Mouse (Mus musculus) kidney, adult 2 months (tissue): ENCODE measurements around the gene Eif2ak4. TPM values are rescaled to one million over a fixed set of nuclear protein-coding genes. Genes with fewer than 3 reads are reported as not detected.

Source experiments
- DNase-seq: peaks from one replicate; pipeline ENCODE4 v3.0.0; 2021
- H3K27ac ChIP-seq: fragments of 200-500 bp; 2 replicates; pipeline ENCODE4 v1.5.1; 2012; ENCODE audit warnings: low read depth, low read length, control low read depth, inconsistent platforms; ENCODE audit not compliant: insufficient read depth
- H3K27me3 ChIP-seq: fragments of 200-500 bp; replicated peaks from 2 replicates; pipeline ENCODE4 v1.6.1; 2012; ENCODE audit warnings: mild to moderate bottlenecking, moderate library complexity, low read length, inconsistent platforms; ENCODE audit not compliant: control insufficient read depth, insufficient read depth
- H3K36me3 ChIP-seq: fragments of 200-500 bp; 2 replicates; pipeline ENCODE4 v1.6.1; 2012; ENCODE audit warnings: mild to moderate bottlenecking, moderate library complexity, low read length, inconsistent platforms; ENCODE audit not compliant: control insufficient read depth, insufficient read depth
- H3K4me1 ChIP-seq: fragments of 200-500 bp; 2 replicates; pipeline ENCODE4 v1.6.1; 2011; ENCODE audit warnings: low read length; ENCODE audit not compliant: control insufficient read depth, insufficient read depth
- H3K4me3 ChIP-seq: fragments of 200-500 bp; 2 replicates; pipeline ENCODE4 v1.5.1; 2011; ENCODE audit warnings: mild to moderate bottlenecking, low read depth, low read length, control low read depth; ENCODE audit not compliant: insufficient read depth
- CTCF ChIP-seq: fragments of 200-500 bp; conservative IDR thresholded peaks from 2 replicates; pipeline ENCODE4 v1.5.1; 2011; ENCODE audit warnings: low read depth, mild to moderate bottlenecking, control low read depth, low read length, moderate library complexity, mixed read lengths; ENCODE audit not compliant: insufficient read depth, insufficient read length
- POLR2A ChIP-seq: fragments of 200-500 bp; IDR thresholded peaks from one replicate; pipeline ENCODE4 v1.6.1; 2011; ENCODE audit warnings: low read depth, low read length, control low read depth
- WGBS: fragments of 180-500 bp; shearing (Covaris S2); methylation state at CpG from one replicate; pipeline ENCODE4 v1.1.7; 2018; 5-methylcytosine and 5-hydroxymethylcytosine counted together
- polyA plus RNA-seq: library from polyadenylated mRNA; depleted of rRNA; stranded (reverse); fragments of >200 nt; gene quantifications from 2 replicates; pipeline ENCODE4 v1.2.3, GENCODE M21; 2012

Gene Eif2ak4
- polyA plus RNA-seq, 1 experiment, result 8.3 TPM

DNA sequence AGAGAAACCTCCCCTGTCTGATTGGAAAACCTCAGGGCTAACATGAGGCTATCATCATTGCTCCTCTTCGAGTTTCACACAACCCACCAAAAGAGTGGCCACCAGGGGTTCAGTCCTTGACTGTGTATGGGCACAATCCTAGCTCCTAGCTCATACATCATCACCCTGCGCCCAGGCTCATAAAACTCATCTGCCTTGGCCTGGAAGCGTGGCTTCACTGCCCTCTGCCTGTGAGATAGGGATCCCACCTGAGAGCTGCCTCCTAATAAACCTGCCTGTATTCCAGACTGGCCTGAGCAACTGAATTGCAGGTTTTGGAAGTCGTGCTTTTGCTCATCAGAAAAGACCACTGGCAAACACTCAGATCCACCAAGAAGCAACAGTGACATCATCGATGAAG, 5.0 kb upstream of the Eif2ak4 start:
- H3K4me3 ChIP-seq, result no peak overlapping the region
- H3K27me3 ChIP-seq, result peaks cover 1% of the 10 kb centered on the region; the same call in 1 of the 2 replicates
- 73% methylated on average over 5 of the region's 5 CpGs for WGBS
- H3K36me3 ChIP-seq, result no peaks in the 10 kb centered on the region
- H3K27ac ChIP-seq, result no peak overlapping the region
- TF ChIP-seq CTCF, result no peak
- TF ChIP-seq POLR2A, result no peak
- DNase-seq, result no peak
- H3K4me1 ChIP-seq, result no peaks in the 10 kb centered on the region; the same call in 1 of the 2 replicates

DNA sequence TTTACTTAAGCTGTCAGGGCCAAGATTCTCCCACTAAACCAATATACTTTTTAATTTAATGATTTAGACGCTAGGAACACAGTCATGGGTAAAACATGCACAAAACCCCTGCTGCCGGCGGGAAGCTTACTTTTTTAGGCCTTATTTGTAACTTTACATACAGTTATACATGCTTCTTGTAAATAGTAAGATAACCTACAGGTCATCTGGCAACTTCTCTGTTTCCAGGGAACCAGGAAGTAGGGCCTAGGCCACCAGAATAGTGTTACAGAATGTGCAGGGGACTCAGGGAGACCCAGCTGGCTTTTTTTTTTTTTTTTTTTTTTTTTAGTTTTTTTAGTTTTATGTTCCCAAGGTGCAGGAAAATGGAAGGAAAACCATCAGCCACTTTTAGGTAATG, 1.2 kb downstream of the Eif2ak4 start:
- no peak for TF ChIP-seq CTCF
- no peak for TF ChIP-seq POLR2A
- Histone ChIP-seq H3K4me3 (0 out of 2 replicates have a peak overlapping the region, but pooled peaks have one; percentile 14), H3K27me3 (peaks cover 1% of the 10 kb centered on the region; the same call in 1 of the 2 replicates), H3K36me3 (no peaks in the 10 kb centered on the region), H3K27ac (no peak overlapping the region; the same call in 1 of the 2 replicates), H3K4me1 (no peaks in the 10 kb centered on the region; the same call in 1 of the 2 replicates)
- WGBS, result 41% methylated on average over 3 of the region's 3 CpGs
- no peak for DNase-seq

DNA sequence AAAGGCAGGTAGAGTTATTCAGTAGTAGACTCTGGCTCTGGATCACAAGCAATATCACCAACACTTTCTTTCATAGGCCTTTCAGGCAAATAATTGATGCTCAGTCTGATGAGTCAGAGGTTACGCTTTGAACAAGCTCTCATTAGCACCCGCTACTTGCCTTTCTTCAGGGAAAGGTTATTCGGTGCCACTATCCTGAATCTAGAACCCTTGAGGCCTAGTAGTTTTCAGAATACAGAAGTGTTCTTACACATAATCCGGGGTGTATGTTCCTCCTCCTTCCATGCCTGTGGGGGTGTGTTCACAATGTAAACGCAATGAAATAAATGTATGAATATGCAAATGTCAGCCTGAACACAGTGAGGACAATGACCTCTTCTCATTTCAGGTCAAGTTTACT, 1.7 kb downstream of the Eif2ak4 start:
- Histone ChIP-seq H3K36me3 (no peaks in the 10 kb centered on the region), H3K4me1 (no peaks in the 10 kb centered on the region; the same call in 1 of the 2 replicates), H3K4me3 (no peak overlapping the region), H3K27me3 (no peaks in the 10 kb centered on the region), H3K27ac (no peak overlapping the region; the same call in 1 of the 2 replicates)
- no peak for DNase-seq
- TF ChIP-seq CTCF (no peak), POLR2A (no peak)
- WGBS, result 71% methylated on average over 5 of the region's 5 CpGs

DNA sequence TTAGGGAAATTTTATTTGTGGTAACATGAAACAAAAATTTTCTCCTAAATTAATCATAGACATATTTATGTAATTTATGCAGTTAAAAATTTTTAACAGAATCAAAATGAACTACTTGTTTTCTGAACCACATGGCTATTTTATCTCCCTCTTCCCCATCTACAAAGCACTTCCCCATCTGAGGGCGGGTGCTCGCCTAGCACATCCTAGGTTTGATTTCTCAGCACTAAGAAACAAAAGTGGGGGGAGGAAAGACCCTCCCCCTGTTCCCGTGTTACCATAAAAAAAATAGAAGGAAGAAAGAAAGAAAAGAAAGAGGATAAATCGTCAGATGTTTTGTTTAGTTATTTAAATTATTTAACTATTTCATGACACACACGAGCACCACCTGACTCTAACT, 2.8 kb downstream of the Eif2ak4 start:
- 76% methylated on average over 5 of the region's 5 CpGs for WGBS
- Histone ChIP-seq H3K27ac (no peak overlapping the region), H3K36me3 (no peaks in the 10 kb centered on the region), H3K4me3 (no peak overlapping the region), H3K4me1 (no peaks in the 10 kb centered on the region; the same call in 1 of the 2 replicates), H3K27me3 (no peaks in the 10 kb centered on the region)
- no peak for DNase-seq
- no peak for TF ChIP-seq CTCF

DNA sequence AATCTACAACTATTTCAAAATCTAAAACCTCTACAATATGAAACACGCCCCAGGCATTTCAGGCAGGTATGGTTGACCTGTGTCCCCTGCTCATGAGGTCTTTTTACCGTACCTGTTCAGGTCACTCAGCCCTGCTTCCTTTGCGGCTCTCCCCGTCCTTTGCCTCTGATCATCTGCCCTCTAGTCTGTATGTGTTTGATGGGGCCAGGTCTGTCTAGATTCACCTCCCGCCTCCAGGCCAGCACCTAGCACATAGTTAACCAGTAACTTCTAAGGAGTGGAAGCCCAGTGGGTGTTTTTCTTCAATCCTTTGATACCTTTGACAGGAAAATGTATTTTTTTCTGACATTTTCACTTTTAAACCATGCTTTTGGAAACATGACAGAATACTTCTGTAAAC, 11.3 kb downstream of the Eif2ak4 start:
- no peak overlapping the region for H3K27ac ChIP-seq
- no peaks in the 10 kb centered on the region for H3K27me3 ChIP-seq
- peak; percentile 41 for DNase-seq
- H3K4me1 ChIP-seq, result 0 out of 2 replicates have a peak, but pooled peaks cover 4% of the 10 kb centered on the region
- no peak overlapping the region for H3K4me3 ChIP-seq
- no peak for TF ChIP-seq POLR2A
- TF ChIP-seq CTCF, result no peak
- no peaks in the 10 kb centered on the region for H3K36me3 ChIP-seq
- WGBS, result 48% methylated on average over 5 of the region's 5 CpGs

DNA sequence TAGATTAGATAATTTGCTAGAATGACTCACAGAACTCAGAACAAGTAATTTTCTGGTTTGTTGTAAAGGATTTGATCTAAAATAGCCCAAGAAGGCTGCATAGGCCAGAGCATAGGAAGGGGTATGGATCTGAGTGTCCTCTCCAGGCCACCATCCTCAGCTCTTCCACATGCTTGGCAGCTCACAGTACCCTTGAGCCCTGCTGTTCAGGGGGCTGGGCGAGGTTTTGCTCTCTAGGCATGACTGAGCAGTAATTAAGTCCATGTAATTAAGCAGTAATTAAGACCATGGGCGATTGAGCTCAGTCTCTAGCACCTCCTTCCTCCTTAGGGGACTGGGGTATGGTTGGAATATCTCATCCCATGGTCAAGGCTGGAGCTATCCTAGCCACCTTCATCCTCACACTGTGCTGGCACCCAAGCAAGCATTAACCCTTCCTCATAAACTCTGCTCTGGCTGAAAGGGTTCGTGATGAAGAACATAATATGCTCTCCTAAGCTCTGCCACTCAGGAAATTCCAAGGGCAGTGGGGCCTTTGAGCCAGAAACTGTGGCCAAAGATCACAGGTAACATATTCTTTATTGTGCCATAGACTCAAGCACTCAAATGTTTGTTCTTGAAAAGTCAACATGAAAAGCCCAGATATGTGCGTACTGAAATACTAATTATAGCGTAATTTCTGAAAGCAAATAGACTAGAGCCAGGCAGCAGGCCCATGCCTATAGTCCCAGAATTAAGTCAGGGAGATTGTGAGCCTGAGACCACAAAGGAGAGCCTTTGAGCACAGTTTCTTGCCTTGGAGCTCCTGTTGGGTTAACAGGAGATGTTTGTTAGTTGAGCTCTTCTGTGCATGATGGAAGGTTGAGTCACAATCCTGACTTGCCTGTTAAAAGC, 13.7 kb downstream of the Eif2ak4 start:
- Histone ChIP-seq H3K4me1 (0 out of 2 replicates have a peak, but pooled peaks cover 6% of the 10 kb centered on the region), H3K36me3 (no peaks in the 10 kb centered on the region), H3K27ac (no peak overlapping the region), H3K4me3 (no peak overlapping the region), H3K27me3 (no peaks in the 10 kb centered on the region)
- DNase-seq, result no peak
- 55% methylated on average over 5 of the region's 5 CpGs for WGBS
- TF ChIP-seq CTCF (no peak), POLR2A (no peak)

DNA sequence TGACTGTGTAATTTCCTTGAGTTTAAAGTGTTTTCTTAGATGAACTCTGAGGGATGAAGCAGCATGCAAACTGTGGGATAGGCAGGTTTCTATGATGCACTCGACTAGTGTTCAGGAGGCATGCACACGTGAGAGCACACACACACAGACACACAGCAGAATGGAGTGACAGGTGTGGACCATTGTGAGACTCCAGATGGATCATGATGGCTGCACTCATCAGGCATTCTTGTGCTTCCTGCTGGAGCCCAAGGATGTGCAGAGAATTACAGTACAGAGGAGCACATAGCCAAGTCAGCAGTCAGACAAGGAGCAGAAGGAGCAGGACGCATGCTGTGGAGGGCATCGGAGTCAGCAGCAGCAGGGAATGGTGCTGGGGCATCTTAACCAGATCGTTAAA, 15.9 kb downstream of the Eif2ak4 start:
- no peak for DNase-seq
- Histone ChIP-seq H3K36me3 (no peaks in the 10 kb centered on the region), H3K27me3 (no peaks in the 10 kb centered on the region), H3K4me3 (no peak overlapping the region), H3K27ac (no peak overlapping the region), H3K4me1 (0 out of 2 replicates have a peak, but pooled peaks cover 6% of the 10 kb centered on the region)
- 83% methylated on average over 5 of the region's 5 CpGs for WGBS
- TF ChIP-seq POLR2A (no peak), CTCF (no peak)
